In the genomic region with DNA sequence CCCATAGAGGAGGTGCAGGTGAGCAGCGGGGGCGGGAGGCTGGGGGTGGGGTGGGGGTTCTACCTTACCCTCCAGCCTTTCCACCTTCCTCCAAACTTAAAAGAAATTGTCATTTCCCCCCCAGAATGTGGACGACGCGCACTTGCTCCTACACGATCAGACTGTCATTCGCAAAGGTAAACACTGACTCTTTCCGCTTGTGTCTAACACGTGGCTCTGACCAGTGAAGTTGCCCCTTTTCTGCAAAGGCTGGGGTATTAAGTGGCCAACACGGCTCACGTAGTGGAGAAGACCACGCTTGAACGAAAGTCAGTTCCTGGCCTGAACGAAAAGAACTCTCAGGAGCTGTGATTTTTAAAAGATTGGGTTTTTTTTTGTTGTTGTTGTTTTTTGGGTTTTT, we compare ENCODE assay signal across 13 mouse cellular contexts. TPM values are rescaled to one million over a fixed set of nuclear protein-coding genes. Genes with fewer than 3 reads are reported as not detected.
DNase-seq lines count a peak whose midpoint lies in the region; ATAC-seq and TF ChIP-seq lines count a peak whose summit lies in the region.
"Had no signal": no experiment of that assay in that cellular context is flagged by ENCODE, and none has a peak within 500 bp of the region (broad histone marks: within the 10 kb centered on the region; RNA-seq: fewer than 3 reads in every experiment).

No protein-coding gene starts in this region.

- H3K36me3 ChIP-seq in kidney, embryonic 14.5 days (ENCODE audit: control insufficient read depth, insufficient read depth, low read length): no peaks in the 10 kb centered on the region
- H3K36me3 ChIP-seq in G1E (replicated peaks): no peaks in the 10 kb centered on the region
- H3K36me3 ChIP-seq in forebrain, embryonic 11.5 days (ENCODE audit: control insufficient read depth, insufficient read depth, low read length): no peaks in the 10 kb centered on the region; the same call in 1 of the 2 replicates
- H3K36me3 ChIP-seq in limb, embryonic 12.5 days: no peaks in the 10 kb centered on the region

- no peak overlapping the region for H3K27ac ChIP-seq in kidney, embryonic 14.5 days (ENCODE audit: low read depth, low read length)
- H3K27ac ChIP-seq in forebrain, embryonic 11.5 days (ENCODE audit: low read depth, low read length): no peak overlapping the region
- no peak overlapping the region for H3K27ac ChIP-seq in limb, embryonic 12.5 days
- H3K27ac ChIP-seq: layer of hippocampus, adult 2 months had no signal

- WGBS in kidney, embryonic 14.5 days: 5% methylated on average over 14 of the region's 14 CpGs
- 3% methylated on average over 14 of the region's 14 CpGs for WGBS in forebrain, embryonic 11.5 days
- WGBS in limb, embryonic 12.5 days: 3% methylated on average over 14 of the region's 14 CpGs

- no peak for DNase-seq in kidney, adult 8-10 months
- DNase-seq in G1E (ENCODE audit: low spot score): no peak
- DNase-seq in forebrain, embryonic 11.5 days (ENCODE audit: low spot score): no peak
- DNase-seq in natural killer cell, adult 2 months (ENCODE audit: low spot score in 2 of 2): no peak
- DNase-seq in frontal cortex, postnatal 36 days (ENCODE audit: low spot score in 2 of 2): no peak
- DNase-seq: cerebellum, adult 11-12 months had no signal

- H3K4me3 ChIP-seq in kidney, embryonic 14.5 days (ENCODE audit: low read length): peak overlapping the region; percentile 43
- 0 out of 2 replicates have a peak overlapping the region, but pooled peaks have one; percentile 30 for H3K4me3 ChIP-seq in G1E (ENCODE audit: low read depth, low read length)
- H3K4me3 ChIP-seq in forebrain, embryonic 11.5 days (ENCODE audit: low read depth, low read length): peak overlapping the region; percentile 56
- H3K4me3 ChIP-seq in limb, embryonic 12.5 days (replicated peaks): peak overlapping the region; percentile 47
- H3K4me3 ChIP-seq: layer of hippocampus, adult 2 months had no signal

- TF ChIP-seq CTCF in G1E (IDR thresholded peaks at IDR 0.05; ENCODE audit: low read depth, low read length): no peak

- peaks cover 9% of the 10 kb centered on the region for H3K4me1 ChIP-seq in kidney, embryonic 14.5 days (ENCODE audit: control insufficient read depth, insufficient read depth, low read length)
- no peaks in the 10 kb centered on the region for H3K4me1 ChIP-seq in G1E (ENCODE audit: insufficient read depth, low read depth, low read length)
- H3K4me1 ChIP-seq in forebrain, embryonic 11.5 days (replicated peaks; ENCODE audit: control insufficient read depth, insufficient read depth, low read length): peaks cover 39% of the 10 kb centered on the region
- peaks cover 71% of the 10 kb centered on the region for H3K4me1 ChIP-seq in limb, embryonic 12.5 days (replicated peaks)

- H3K9me3 ChIP-seq in kidney, embryonic 14.5 days (ENCODE audit: control insufficient read depth, low read length): no peaks in the 10 kb centered on the region
- peaks cover 72% of the 10 kb centered on the region for H3K9me3 ChIP-seq in G1E (replicated peaks)
- H3K9me3 ChIP-seq in forebrain, embryonic 11.5 days (ENCODE audit: control insufficient read depth, low read length): no peaks in the 10 kb centered on the region
- H3K9me3 ChIP-seq in limb, embryonic 12.5 days: no peaks in the 10 kb centered on the region

- ATAC-seq in kidney, embryonic 14.5 days (ENCODE audit: low FRiP score, low TSS enrichment): no peak
- ATAC-seq in G1E (ENCODE audit: extremely low read depth, insufficient number of reproducible peaks, low FRiP score, poor library complexity, severe bottlenecking): no peak
- ATAC-seq in forebrain, embryonic 11.5 days (replicated peaks; ENCODE audit: low FRiP score): no peak
- ATAC-seq in limb, embryonic 12.5 days (ENCODE audit: insufficient number of reproducible peaks, insufficient read depth, low FRiP score, low TSS enrichment, low read depth): no peak
- ATAC-seq in cerebellum, adult (ENCODE audit: insufficient number of reproducible peaks, low FRiP score, low TSS enrichment): no peak
- ATAC-seq: CD4-positive, CD25-positive, alpha-beta regulatory T cell, adult 4 months had no signal

- no peak overlapping the region for H3K9ac ChIP-seq in kidney, embryonic 14.5 days (ENCODE audit: low read depth, low read length)
- H3K9ac ChIP-seq in forebrain, embryonic 11.5 days (ENCODE audit: low read length): peak overlapping the region; percentile 77
- H3K9ac ChIP-seq in limb, embryonic 12.5 days (replicated peaks): no peak overlapping the region

- H3K27me3 ChIP-seq in kidney, embryonic 14.5 days (ENCODE audit: control insufficient read depth, insufficient read depth, low read length): peaks cover 85% of the 10 kb centered on the region
- peaks cover 6% of the 10 kb centered on the region; the same call in 1 of the 2 replicates for H3K27me3 ChIP-seq in G1E (ENCODE audit: insufficient read depth, low read length)
- peaks cover 63% of the 10 kb centered on the region for H3K27me3 ChIP-seq in forebrain, embryonic 11.5 days (ENCODE audit: control insufficient read depth, insufficient read depth, low read length)
- H3K27me3 ChIP-seq in limb, embryonic 12.5 days: peaks cover 79% of the 10 kb centered on the region

- H3K4me2 ChIP-seq in kidney, embryonic 14.5 days (replicated peaks; ENCODE audit: low read depth, low read length): peak overlapping the region; percentile 60
- H3K4me2 ChIP-seq in forebrain, embryonic 11.5 days (ENCODE audit: low read depth, low read length, severe bottlenecking): peak overlapping the region; percentile 79
- peak overlapping the region; percentile 82 for H3K4me2 ChIP-seq in limb, embryonic 12.5 days

RNA-seq across cellular contexts. Expression of a gene that starts 2.5 kb away (rescaled TPM):
- polyA plus RNA-seq in kidney, embryonic 14.5 days (2014; fragmentation: Nextera tagmentation; extraction: Ambion mirVana): 0.60 and 0.66 TPM in 2 replicates
- total RNA-seq in G1E (2014; fragmentation: Nextera tagmentation): not detected in 2 replicates
- total RNA-seq in G1E (2017): 0.05 TPM in 1 of 2 replicates, not detected in the other
- polyA plus RNA-seq in G1E (2012): not detected in 2 replicates
- 45.1 and 46.5 TPM in 2 replicates for polyA plus RNA-seq in forebrain, embryonic 11.5 days (2014; fragmentation: Nextera tagmentation; extraction: Ambion mirVana)
- polyA plus RNA-seq in limb, embryonic 12.5 days (2016; fragmentation: Nextera tagmentation; extraction: Ambion mirVana): 4.4 and 4.5 TPM in 2 replicates
- total RNA-seq: liver, adult 2 months had no signal
- polyA plus RNA-seq: heart, postnatal 0 days; liver, adult 2 months had no signal
